Mouse (Mus musculus) bone marrow, adult 2 months (tissue): Measurements from ENCODE around the gene Gaa.

Experiments used
- CTCF ChIP-seq: fragments of 200-500 bp; IDR thresholded peaks from 2 replicates; pipeline ENCODE4 v1.5.1; 2011; ENCODE audit warnings: low read length, control low read depth; ENCODE audit not compliant: control insufficient read depth, insufficient read depth
- POLR2A ChIP-seq: fragments of 200-500 bp; IDR thresholded peaks from 2 replicates; pipeline ENCODE4 v1.6.1; 2011; ENCODE audit warnings: low read depth, mild to moderate bottlenecking, control low read depth, low read length, borderline replicate concordance; ENCODE audit not compliant: control insufficient read depth

DNA sequence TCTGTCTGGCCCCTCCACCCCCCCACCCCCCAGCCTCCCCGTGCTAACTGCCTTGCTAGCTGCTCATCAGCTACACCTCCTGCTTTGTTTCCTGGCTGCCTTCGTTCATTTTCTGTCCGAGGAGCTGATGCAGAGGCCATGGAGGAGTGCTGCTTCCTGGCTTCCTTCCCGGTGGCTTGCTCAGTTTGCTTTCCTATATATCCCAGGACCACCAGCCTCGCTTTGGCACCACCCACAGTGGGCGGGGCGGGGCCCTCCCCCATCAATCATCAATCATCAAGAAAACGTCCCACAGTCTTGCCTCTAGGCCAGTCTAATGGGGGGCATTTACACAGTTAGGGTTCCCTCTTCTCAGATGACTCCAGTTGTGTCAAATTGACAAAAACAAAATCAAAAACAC, 31.3 kb upstream of the Gaa start:
- TF ChIP-seq CTCF (no peak), POLR2A (no peak)
